Mouse (Mus musculus): Measurements from ENCODE around the gene Coq8b. TPM values are rescaled to one million over a fixed set of nuclear protein-coding genes. Genes with fewer than 3 reads are reported as not detected.

Gene Coq8b
- polyA plus RNA-seq, 1 experiment from 2014 or later, result 20.2 TPM

- H3K9ac ChIP-seq, result no peak overlapping the region
- no peaks in the 10 kb centered on the region for H3K36me3 ChIP-seq (replicated peaks)
- no peak overlapping the region for H3K4me3 ChIP-seq (replicated peaks)
- H3K9me3 ChIP-seq, result 0 out of 2 replicates have a peak, but pooled peaks cover 4% of the 10 kb centered on the region
- no peaks in the 10 kb centered on the region for H3K4me1 ChIP-seq
- no peak overlapping the region for H3K4me2 ChIP-seq
- no peak for ATAC-seq (ENCODE audit: low FRiP score)
- H3K27ac ChIP-seq, result no peak overlapping the region
- H3K27me3 ChIP-seq, result peaks cover 10% of the 10 kb centered on the region; the same call in 1 of the 2 replicates
- WGBS, result 77% methylated on average over 5 of the region's 5 CpGs
Measured at GRCm38 (mm10) chr7:27300801-27301200, 68.0 kb downstream of the Coq8b start.

- Histone ChIP-seq H3K27ac (no peak overlapping the region), H3K9me3 (no peaks in the 10 kb centered on the region), H3K4me3 (replicated peaks) (no peak overlapping the region), H3K4me1 (no peaks in the 10 kb centered on the region), H3K9ac (no peak overlapping the region), H3K36me3 (replicated peaks) (no peaks in the 10 kb centered on the region), H3K27me3 (peaks cover 10% of the 10 kb centered on the region; the same call in 1 of the 2 replicates), H3K4me2 (no peak overlapping the region)
- 15% methylated on average over 11 of the region's 11 CpGs for WGBS
- ATAC-seq (ENCODE audit: low FRiP score), result no peak
Measured at GRCm38 (mm10) chr7:27302172-27302571, 69.3 kb downstream of the Coq8b start.

GRCm38 (mm10) chr7:27305091-27305730 is 72.4 kb downstream of the Coq8b start:
- Histone ChIP-seq H3K4me3 (replicated peaks) (no peak overlapping the region), H3K4me2 (no peak overlapping the region), H3K9me3 (no peaks in the 10 kb centered on the region), H3K27ac (no peak overlapping the region), H3K9ac (no peak overlapping the region), H3K36me3 (replicated peaks) (no peaks in the 10 kb centered on the region), H3K4me1 (peaks cover 8% of the 10 kb centered on the region), H3K27me3 (peaks cover 16% of the 10 kb centered on the region)
- 86% methylated on average over 17 of the region's 17 CpGs for WGBS
- no peak for ATAC-seq (ENCODE audit: low FRiP score)

- Histone ChIP-seq H3K27me3 (peaks cover 23% of the 10 kb centered on the region), H3K36me3 (replicated peaks) (no peaks in the 10 kb centered on the region), H3K27ac (no peak overlapping the region), H3K4me1 (peaks cover 15% of the 10 kb centered on the region), H3K9me3 (no peaks in the 10 kb centered on the region), H3K9ac (no peak overlapping the region), H3K4me2 (no peak overlapping the region), H3K4me3 (replicated peaks) (no peak overlapping the region)
- ATAC-seq (ENCODE audit: low FRiP score), result no peak
- 79% methylated on average over 24 of the region's 24 CpGs for WGBS
Measured at GRCm38 (mm10) chr7:27306161-27307160, 73.6 kb downstream of the Coq8b start.

GRCm38 (mm10) chr7:27307551-27307950 is 74.7 kb downstream of the Coq8b start:
- H3K27me3 ChIP-seq, result peaks cover 27% of the 10 kb centered on the region
- WGBS, result 68% methylated on average over 9 of the region's 9 CpGs

More at GRCm38 (mm10) chr7:27307551-27307950, 74.7 kb downstream of the Coq8b start:
- Histone ChIP-seq H3K4me1 (peaks cover 15% of the 10 kb centered on the region), H3K36me3 (replicated peaks) (no peaks in the 10 kb centered on the region), H3K9me3 (no peaks in the 10 kb centered on the region), H3K4me2 (no peak overlapping the region), H3K27ac (no peak overlapping the region), H3K4me3 (replicated peaks) (no peak overlapping the region), H3K9ac (no peak overlapping the region)
- no peak for ATAC-seq (ENCODE audit: low FRiP score)

MicroRNAs encoded within 50 kb of the gene (microRNA counts, 519-probe panel; counts per million panel counts)
- not detected for microRNA mmu-miR-1191

Small RNAs within 50 kb of the gene (microRNA-seq; reads per million reads assigned to microRNA genes)
- 8.0 reads per million, percentile 24 among the genes with 10 or more reads in this experiment for gene Mir1191

Other genes starting within 250 kb of the Coq8b start
- gene Cyp2a12, start 203.9 kb upstream of the Coq8b start, polyA plus RNA-seq (2016; fragmentation: Nextera tagmentation; extraction: Ambion mirVana), result not detected in 2 replicates
- gene Cyp2f2, start 113.1 kb upstream of the Coq8b start, polyA plus RNA-seq (2016; fragmentation: Nextera tagmentation; extraction: Ambion mirVana), result not detected in 2 replicates
- 0.15 and 0.34 TPM in 2 replicates for gene Cyp2t4, start 79.3 kb upstream of the Coq8b start, polyA plus RNA-seq (2016; fragmentation: Nextera tagmentation; extraction: Ambion mirVana)
- 89.9 and 92.2 TPM in 2 replicates for gene Egln2, start 66.2 kb upstream of the Coq8b start, polyA plus RNA-seq (2016; fragmentation: Nextera tagmentation; extraction: Ambion mirVana)
- gene Rab4b, start 54.1 kb upstream of the Coq8b start, polyA plus RNA-seq (2016; fragmentation: Nextera tagmentation; extraction: Ambion mirVana), result 69.4 and 70.4 TPM in 2 replicates
- gene Gm21983, start 51.9 kb upstream of the Coq8b start, polyA plus RNA-seq (2016; fragmentation: Nextera tagmentation; extraction: Ambion mirVana), result 0.59 TPM in 1 of 2 replicates, not detected in the other
- 9.0 and 11.7 TPM in 2 replicates for gene Mia, start 51.9 kb upstream of the Coq8b start, polyA plus RNA-seq (2016; fragmentation: Nextera tagmentation; extraction: Ambion mirVana)
- gene BC024978, start 37.2 kb upstream of the Coq8b start, polyA plus RNA-seq (2016; fragmentation: Nextera tagmentation; extraction: Ambion mirVana), result 3.9 and 4.1 TPM in 2 replicates
- gene Snrpa, start 36.8 kb upstream of the Coq8b start, polyA plus RNA-seq (2016; fragmentation: Nextera tagmentation; extraction: Ambion mirVana), result 302 and 306 TPM in 2 replicates
- 6.3 and 7.5 TPM in 2 replicates for gene Itpkc, start 4.4 kb upstream of the Coq8b start, polyA plus RNA-seq (2016; fragmentation: Nextera tagmentation; extraction: Ambion mirVana)
- gene Numbl, start 25.4 kb downstream of the Coq8b start, polyA plus RNA-seq (2016; fragmentation: Nextera tagmentation; extraction: Ambion mirVana), result 40.6 and 41.8 TPM in 2 replicates
- 12.4 and 16.5 TPM in 2 replicates for gene Ltbp4, start 104.7 kb downstream of the Coq8b start, polyA plus RNA-seq (2016; fragmentation: Nextera tagmentation; extraction: Ambion mirVana)
- 77.1 and 81.2 TPM in 2 replicates for gene Shkbp1, start 123.0 kb downstream of the Coq8b start, polyA plus RNA-seq (2016; fragmentation: Nextera tagmentation; extraction: Ambion mirVana)
- 1.5 TPM in 1 of 2 replicates, not detected in the other for gene Gm20479, start 124.4 kb downstream of the Coq8b start, polyA plus RNA-seq (2016; fragmentation: Nextera tagmentation; extraction: Ambion mirVana)
- gene Sptbn4, start 214.7 kb downstream of the Coq8b start, polyA plus RNA-seq (2016; fragmentation: Nextera tagmentation; extraction: Ambion mirVana), result 0.47 and 1.3 TPM in 2 replicates
- gene Blvrb, start 215.0 kb downstream of the Coq8b start, polyA plus RNA-seq (2016; fragmentation: Nextera tagmentation; extraction: Ambion mirVana), result 18.1 and 22.2 TPM in 2 replicates
- 20.0 and 21.9 TPM in 2 replicates for gene Sertad3, start 240.7 kb downstream of the Coq8b start, polyA plus RNA-seq (2016; fragmentation: Nextera tagmentation; extraction: Ambion mirVana)